In the genomic region with DNA sequence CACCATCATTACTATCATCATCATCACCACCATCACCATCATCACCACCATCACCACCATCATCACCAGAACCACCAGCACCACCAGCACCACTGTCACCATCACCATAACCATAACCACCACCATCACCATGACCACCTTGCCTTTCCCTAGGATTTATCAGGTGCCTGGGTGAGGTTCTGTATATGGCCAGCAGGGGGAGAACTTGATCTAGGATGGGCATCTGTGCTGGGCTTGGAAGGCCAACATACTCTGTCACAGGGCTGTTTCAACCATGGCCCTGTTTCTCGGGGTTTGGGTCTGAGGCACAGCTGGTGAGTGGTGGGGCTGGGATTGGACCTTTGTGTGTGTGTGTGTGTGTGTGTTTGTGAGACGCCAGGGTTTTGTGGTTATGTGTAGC, we compare ENCODE assay signal across 9 mouse cellular contexts. TPM values are rescaled to one million over a fixed set of nuclear protein-coding genes. Genes with fewer than 3 reads are reported as not detected.
DNase-seq lines count a peak whose midpoint lies in the region; ATAC-seq and TF ChIP-seq lines count a peak whose summit lies in the region.
"Had no signal": no experiment of that assay in that cellular context is flagged by ENCODE, and none has a peak within 500 bp of the region (broad histone marks: within the 10 kb centered on the region; RNA-seq: fewer than 3 reads in every experiment).

No protein-coding gene starts in this region.

- H3K4me3 ChIP-seq in heart, postnatal 0 days (ENCODE audit: low read depth, low read length): no peak overlapping the region
- no peak overlapping the region for H3K4me3 ChIP-seq in testis, adult 2 months (ENCODE audit: control insufficient read depth, low read depth, low read length)
- H3K4me3 ChIP-seq in lung, embryonic 14.5 days (ENCODE audit: low read depth, low read length): no peak overlapping the region
- H3K4me3 ChIP-seq: neural tube, embryonic 12.5 days had no signal

- H3K27me3 ChIP-seq in heart, postnatal 0 days (ENCODE audit: control insufficient read depth, insufficient read depth, low read length): 0 out of 2 replicates have a peak, but pooled peaks cover 3% of the 10 kb centered on the region
- H3K27me3 ChIP-seq in testis, adult 2 months (ENCODE audit: control insufficient read depth, insufficient read depth, low read length): no peaks in the 10 kb centered on the region
- no peaks in the 10 kb centered on the region for H3K27me3 ChIP-seq in lung, embryonic 14.5 days (ENCODE audit: insufficient read depth, low read length)
- H3K27me3 ChIP-seq: neural tube, embryonic 12.5 days had no signal

- DNase-seq in heart, postnatal 0 days (ENCODE audit: low spot score): no peak
- DNase-seq in heart, adult 8-10 months (ENCODE audit: low spot score): no peak
- DNase-seq in testis, postnatal 14 days (ENCODE audit: low spot score): no peak
- peak; percentile 78 for DNase-seq in embryo, embryonic 10.5 days (ENCODE audit: low spot score)
- peak; percentile 63 for DNase-seq in lung, embryonic 14.5 days
- DNase-seq in spleen, postnatal 36 days (ENCODE audit: low spot score in 2 of 2): peak; percentile 59 to 71
- no peak for DNase-seq in cerebellum, adult 11 months

- no peaks in the 10 kb centered on the region for H3K36me3 ChIP-seq in heart, postnatal 0 days (replicated peaks; ENCODE audit: control insufficient read depth, insufficient read depth, low read length)
- no peaks in the 10 kb centered on the region for H3K36me3 ChIP-seq in testis, adult 2 months (ENCODE audit: control insufficient read depth, insufficient read depth, low read length)
- H3K36me3 ChIP-seq in lung, embryonic 14.5 days (ENCODE audit: insufficient read depth): no peaks in the 10 kb centered on the region
- H3K36me3 ChIP-seq: neural tube, embryonic 12.5 days had no signal

- no peaks in the 10 kb centered on the region for H3K9me3 ChIP-seq in heart, postnatal 0 days (replicated peaks; ENCODE audit: control insufficient read depth, low read length)
- H3K9me3 ChIP-seq in lung, embryonic 14.5 days (ENCODE audit: low read depth, low read length): no peaks in the 10 kb centered on the region
- H3K9me3 ChIP-seq: neural tube, embryonic 12.5 days had no signal

- TF ChIP-seq CTCF in heart, postnatal 0 days (IDR thresholded peaks at IDR 0.05; ENCODE audit: low read depth): peak; percentile 80
- TF ChIP-seq CTCF in testis, adult 2 months (IDR thresholded peaks at IDR 0.05; ENCODE audit: control insufficient read depth, insufficient read depth, insufficient replicate concordance, low read depth, low read length): peak; percentile 46; the same call in 1 of the 2 replicates
- TF ChIP-seq CTCF in lung, embryonic 14.5 days (IDR thresholded peaks at IDR 0.05; ENCODE audit: low read depth): peak; percentile 81

- ATAC-seq in heart, postnatal 0 days (ENCODE audit: insufficient read depth, low read depth): no peak
- no peak for ATAC-seq in lung, embryonic 14.5 days (ENCODE audit: insufficient read depth)

- 64% methylated on average over 2 of the region's 2 CpGs for WGBS in heart, postnatal 0 days
- 62% methylated on average over 2 of the region's 2 CpGs for WGBS in lung, embryonic 14.5 days

- TF ChIP-seq EP300 in heart, postnatal 0 days (IDR thresholded peaks at IDR 0.05; ENCODE audit: low read depth): no peak

- H3K4me1 ChIP-seq in heart, postnatal 0 days (ENCODE audit: control insufficient read depth, insufficient read depth): 0 out of 2 replicates have a peak, but pooled peaks cover 8% of the 10 kb centered on the region
- no peaks in the 10 kb centered on the region for H3K4me1 ChIP-seq in testis, adult 2 months (ENCODE audit: control insufficient read depth, insufficient read depth, low read length)
- H3K4me1 ChIP-seq in lung, embryonic 14.5 days (ENCODE audit: insufficient read depth): no peaks in the 10 kb centered on the region
- H3K4me1 ChIP-seq: neural tube, embryonic 12.5 days had no signal

- H3K9ac ChIP-seq in heart, postnatal 0 days (replicated peaks; ENCODE audit: low read depth, low read length): no peak overlapping the region
- H3K9ac ChIP-seq in lung, embryonic 14.5 days: no peak overlapping the region
- H3K9ac ChIP-seq: neural tube, embryonic 12.5 days had no signal

- H3K27ac ChIP-seq in heart, postnatal 0 days (ENCODE audit: low read depth): no peak overlapping the region
- H3K27ac ChIP-seq in testis, adult 2 months (ENCODE audit: control insufficient read depth, insufficient read depth, low read depth, low read length): no peak overlapping the region
- no peak overlapping the region for H3K27ac ChIP-seq in lung, embryonic 14.5 days (ENCODE audit: low read depth)
- H3K27ac ChIP-seq: neural tube, embryonic 12.5 days had no signal

- TF ChIP-seq POLR2A in testis, adult 2 months (IDR thresholded peaks at IDR 0.05; ENCODE audit: control insufficient read depth, low read depth, low read length): no peak

- H3K4me2 ChIP-seq in heart, postnatal 0 days (ENCODE audit: low read depth, low read length): no peak overlapping the region
- H3K4me2 ChIP-seq in lung, embryonic 14.5 days: no peak overlapping the region
- H3K4me2 ChIP-seq: neural tube, embryonic 12.5 days had no signal

RNA-seq across cellular contexts. Expression of gene Laptm5, which starts 16.6 kb away (rescaled TPM):
- 15.9 and 21.6 TPM in 2 replicates for total RNA-seq in heart, postnatal 0 days (2014; rRNA removed; ENCODE audit: low replicate concordance)
- 14.7 and 15.6 TPM in 2 replicates for polyA plus RNA-seq in heart, postnatal 0 days (2015; fragmentation: Nextera tagmentation; extraction: Ambion mirVana)
- 10 to 100 TPM in 3 of 4 experiments, 1 to 10 TPM in 1; 9.9 to 35.1 (median 12.5) TPM for total RNA-seq in heart, adult 8-10 months (2022)
- 4.2 and 5.6 TPM in 2 replicates for polyA plus RNA-seq in testis, adult 2 months (2012; rRNA removed)
- polyA plus RNA-seq in lung, embryonic 14.5 days (2014; fragmentation: Nextera tagmentation; extraction: Ambion mirVana): 39.1 and 42.5 TPM in 2 replicates

RNA-seq across cellular contexts. Expression of gene Matn1, which starts 47.8 kb away (rescaled TPM):
- total RNA-seq in heart, postnatal 0 days (2014; rRNA removed; ENCODE audit: low replicate concordance): not detected in 2 replicates
- polyA plus RNA-seq in heart, postnatal 0 days (2015; fragmentation: Nextera tagmentation; extraction: Ambion mirVana): not detected in 2 replicates
- not detected for total RNA-seq in heart, adult 8-10 months (2022)
- polyA plus RNA-seq in testis, adult 2 months (2012; rRNA removed): not detected in 2 replicates
- polyA plus RNA-seq in lung, embryonic 14.5 days (2014; fragmentation: Nextera tagmentation; extraction: Ambion mirVana): not detected in 2 replicates

Comparison
In these comparisons a context has a peak if more than half of its experiments do, and no peak if none do; other contexts are left out.
1. DNase-seq: peak in embryo, embryonic 10.5 days (single experiment), lung, embryonic 14.5 days (single experiment) and spleen, postnatal 36 days (2 of 2); none in heart, postnatal 0 days (single experiment), heart, adult 8-10 months (single experiment), testis, postnatal 14 days (single experiment) and cerebellum, adult 11 months (single experiment).
2. Peak in every context shown above with its lines, with median percentiles within 50 percentile points of each other: CTCF ChIP-seq.